Mouse (Mus musculus): ENCODE measurements around the gene Luc7l3.

- TF ChIP-seq CTCF (IDR thresholded peaks at IDR 0.05; ENCODE audit: low read depth) = no peak
- TF ChIP-seq EP300 (IDR thresholded peaks at IDR 0.05; ENCODE audit: low read depth) = no peak
These were observed 24.1 kb upstream of the Luc7l3 start for GRCm38 (mm10) chr11:94345926-94346325.

Measured in liver, postnatal 0 days (tissue).